Mouse (Mus musculus) adrenal gland, postnatal 25 days (tissue): Measurements from ENCODE around the gene Tkfc. TPM values are rescaled to one million over a fixed set of nuclear protein-coding genes. Genes with fewer than 3 reads are reported as not detected.
"Not testable (repeated sequence)": the region's sequence is repeated elsewhere in the genome, so short reads cannot be mapped to it uniquely, and the experiment has no call there.

Experiments used
- DNase-seq: peaks from one replicate; pipeline ENCODE4 v3.0.0; 2021; ENCODE audit warnings: mixed read lengths
- total RNA-seq: library from RNA; stranded (reverse); gene quantifications from 2 replicates; pipeline ENCODE4 v1.2.3, GENCODE M21; 2021

The Tkfc gene
- total RNA-seq, 1 experiment from 2014 or later, result 21.7 TPM

GRCm38 (mm10) chr19:10587231-10587630, 18.2 kb downstream of the Tkfc start:
- DNase-seq, result no peak

GRCm38 (mm10) chr19:10585112-10585511, 20.3 kb downstream of the Tkfc start:
- DNase-seq, result no peak

- DNase-seq, result no peak
These were observed 21.8 kb downstream of the Tkfc start for GRCm38 (mm10) chr19:10583550-10584146.

- DNase-seq, result no peak
These were observed 23.5 kb downstream of the Tkfc start for GRCm38 (mm10) chr19:10581984-10582383.

- no peak for DNase-seq
These were observed 24.7 kb downstream of the Tkfc start for GRCm38 (mm10) chr19:10580761-10581160.

GRCm38 (mm10) chr19:10580102-10580501, 25.4 kb downstream of the Tkfc start:
- DNase-seq, result no peak

- DNase-seq, result peak; percentile 86
These were observed 28.5 kb downstream of the Tkfc start, which contains the start of the genes Cyb561a3 and Tmem138 for GRCm38 (mm10) chr19:10576690-10577561. Cyb561a3 (plus strand) TSS chr19:10577172. Tmem138 (minus strand) TSS chr19:10577362.

GRCm38 (mm10) chr19:10569627-10570026, 35.8 kb downstream of the Tkfc start:
- no peak for DNase-seq

GRCm38 (mm10) chr19:10565217-10565616, 40.2 kb downstream of the Tkfc start:
- no peak for DNase-seq

GRCm38 (mm10) chr19:10564278-10564677, 41.2 kb downstream of the Tkfc start:
- no peak for DNase-seq

- no peak for DNase-seq
These were observed 43.1 kb downstream of the Tkfc start for GRCm38 (mm10) chr19:10562351-10562750.

GRCm38 (mm10) chr19:10561558-10562314, 43.7 kb downstream of the Tkfc start:
- DNase-seq, result peak; percentile 28

- no peak for DNase-seq
These were observed 45.3 kb downstream of the Tkfc start for GRCm38 (mm10) chr19:10560108-10560507.

GRCm38 (mm10) chr19:10557837-10558375, 47.5 kb downstream of the Tkfc start:
- not testable (repeated sequence) for DNase-seq

- DNase-seq, result no peak
These were observed 48.0 kb downstream of the Tkfc start for GRCm38 (mm10) chr19:10557430-10557829.

- DNase-seq, result no peak
These were observed 48.5 kb downstream of the Tkfc start for GRCm38 (mm10) chr19:10557001-10557400.

- peak; percentile 83 for DNase-seq
These were observed 49.6 kb downstream of the Tkfc start, which contains the start of gene Tmem216 for GRCm38 (mm10) chr19:10555624-10556510. Tmem216 (minus strand) TSS chr19:10556238.

- DNase-seq, result no peak
These were observed 66.0 kb downstream of the Tkfc start for GRCm38 (mm10) chr19:10539454-10539853.
